Mouse (Mus musculus): ENCODE measurements at regions not wholly inside any gene's neighbourhood (a gene's known extent, or its start where the extent isn't known, plus 50 kb on each side); places are given as distances from the start of the nearest gene placed in this dataset.

GRCm38 (mm10) chr2:171862626-171863025 is 180.6 kb downstream of the Cbln4 start:
- TF ChIP-seq CTCF (conservative IDR thresholded peaks at IDR 0.05; ENCODE audit: low read length) (no peak), NANOG (IDR thresholded peaks at IDR 0.05; ENCODE audit: borderline replicate concordance, low read length) (no peak; the same call in 1 of the 2 replicates)
